Mouse (Mus musculus) heart, embryonic 11.5 days (tissue): ENCODE data around the gene Lama2. TPM values are rescaled to one million over a fixed set of nuclear protein-coding genes. Genes with fewer than 3 reads are reported as not detected.
"Not testable (repeated sequence)": the region's sequence is repeated elsewhere in the genome, so short reads cannot be mapped to it uniquely, and the experiment has no call there.

ENCODE experiments used
- ATAC-seq: fragments of 200-750 bp; cut with Nextera tagmentation; replicated peaks from 2 replicates; pipeline ENCODE4 v1.8.0; 2017; ENCODE audit warnings: moderate library complexity; ENCODE audit not compliant: insufficient number of reproducible peaks, low FRiP score, low TSS enrichment
- H3K27ac ChIP-seq: fragments of 300-500 bp; sonication (generic); 2 replicates; pipeline ENCODE4 v1.5.1; 2014; ENCODE audit warnings: mild to moderate bottlenecking, low read depth, low read length
- H3K27me3 ChIP-seq: fragments of 300-500 bp; sonication (generic); 2 replicates; pipeline ENCODE4 v1.6.1; 2014; ENCODE audit warnings: mild to moderate bottlenecking, low read length, mixed read lengths; ENCODE audit not compliant: control insufficient read depth, insufficient read depth
- H3K36me3 ChIP-seq: fragments of 300-500 bp; sonication (generic); 2 replicates; pipeline ENCODE4 v1.6.1; 2014; ENCODE audit warnings: mild to moderate bottlenecking, low read length, moderate library complexity, mixed read lengths; ENCODE audit not compliant: control insufficient read depth, insufficient read depth
- H3K4me1 ChIP-seq: fragments of 300-500 bp; sonication (generic); 2 replicates; pipeline ENCODE4 v1.6.1; 2014; ENCODE audit warnings: low read length; ENCODE audit not compliant: control insufficient read depth, insufficient read depth
- H3K4me2 ChIP-seq: fragments of 300-500 bp; sonication (generic); 2 replicates; pipeline ENCODE4 v1.6.1; 2014; ENCODE audit warnings: mild to moderate bottlenecking, moderate library complexity
- H3K4me3 ChIP-seq: fragments of 300-500 bp; sonication (generic); 2 replicates; pipeline ENCODE4 v1.5.1; 2014; ENCODE audit warnings: low read depth, low read length
- H3K9ac ChIP-seq: fragments of 300-500 bp; sonication (generic); 2 replicates; pipeline ENCODE4 v1.6.1; 2014; ENCODE audit warnings: mild to moderate bottlenecking, low read depth, low read length, moderate library complexity
- H3K9me3 ChIP-seq: fragments of 300-500 bp; sonication (generic); replicated peaks from 2 replicates; pipeline ENCODE4 v1.6.1; 2016; ENCODE audit warnings: low read length; ENCODE audit not compliant: control insufficient read depth
- WGBS: fragments of 180-500 bp; shearing (Covaris S2); extraction: QIAGEN DNeasy Blood & Tissue Kit; methylation state at CpG from one replicate; pipeline ENCODE4 v1.1.7; 2014; ENCODE audit not compliant: insufficient replicate concordance; 5-methylcytosine and 5-hydroxymethylcytosine counted together
- polyA plus RNA-seq: library from polyadenylated mRNA; unstranded; fragments of >200 nt; fragmentation: Nextera tagmentation; extraction: Ambion mirVana; gene quantifications from 2 replicates; pipeline ENCODE4 v1.2.1, GENCODE M21; 2014

The Lama2 gene
- polyA plus RNA-seq, 1 experiment from 2014 or later = 17.0 TPM

- not testable (repeated sequence) for H3K27me3 ChIP-seq, H3K9ac ChIP-seq, H3K4me1 ChIP-seq, H3K4me3 ChIP-seq, H3K9me3 ChIP-seq, ATAC-seq, H3K36me3 ChIP-seq, H3K27ac ChIP-seq, H3K4me2 ChIP-seq
- 71% methylated on average over 4 of the region's 4 CpGs for WGBS
These were observed 681.1 kb downstream of the Lama2 start for GRCm38 (mm10) chr10:26938464-26938863.

GRCm38 (mm10) chr10:26936056-26936455 lies 683.5 kb downstream of the Lama2 start:
- not testable (repeated sequence) for H3K4me2 ChIP-seq, ATAC-seq, H3K27me3 ChIP-seq, H3K9me3 ChIP-seq, H3K27ac ChIP-seq, H3K4me1 ChIP-seq, H3K9ac ChIP-seq, H3K4me3 ChIP-seq, H3K36me3 ChIP-seq
- WGBS = 84% methylated on average over 6 of the region's 6 CpGs
